Mouse (Mus musculus) heart, postnatal 36 days (tissue): ENCODE data around the gene Hsp90aa1. TPM values are rescaled to one million over a fixed set of nuclear protein-coding genes. Genes with fewer than 3 reads are reported as not detected.

Source experiments
- DNase-seq, 2 experiments: peaks; one replicate each; pipeline ENCODE4 v3.0.0; 2021 to 2022
- intact Hi-C: fragments of 180-260 bp; cut with DNase I; formaldehyde crosslinking; loops from one replicate; pipeline ENCODE4 v1.15.1; 2025
- microRNA-seq, 2 experiments: library from miRNA; unstranded; fragments of <30 nt; microRNA quantifications; one replicate each; pipeline ENCODE4 v1.2.0; 2021; ENCODE audit warnings: borderline number of aligned reads in 2 of 2
- total RNA-seq, 2 experiments: library from RNA; stranded (reverse); gene quantifications; 2 replicates each; pipeline ENCODE4 v1.2.3; 2021

Hsp90aa1 gene
- total RNA-seq, 2 experiments from 2014 or later, result 136 to 209 TPM

- DNase-seq, result no peak
- intact Hi-C loops, result no loop called here
Observed at GRCm38 (mm10) chr12:110661746-110662145, 40.8 kb downstream of the Hsp90aa1 start.

- intact Hi-C loops, result no loop called here
- DNase-seq, result no peak
Observed at GRCm38 (mm10) chr12:110651464-110651863, 51.1 kb downstream of the Hsp90aa1 start.

GRCm38 (mm10) chr12:110650241-110650641 lies 52.3 kb downstream of the Hsp90aa1 start:
- DNase-seq, result no peak
- intact Hi-C loops, result no loop called here

Small RNA genes within 50 kb of the gene (microRNA-seq; reads per million reads assigned to microRNA genes)
- 0 reads per million in 2 experiments for gene Gm27299

Other genes with a start within 250 kb of the Hsp90aa1 start
- gene Dync1h1, start 101.3 kb downstream of the Hsp90aa1 start, total RNA-seq, result 100 to 1,000 TPM; 143 to 146 TPM
- not detected for gene 1700001K19Rik, start 20.1 kb downstream of the Hsp90aa1 start, total RNA-seq
- 10 to 100 TPM; 28.2 to 32.0 TPM for gene Wdr20, start 35.2 kb upstream of the Hsp90aa1 start, total RNA-seq
- gene Mok, start 138.2 kb upstream of the Hsp90aa1 start, total RNA-seq, result 1 to 10 TPM in 1 of 2 experiments, under 1 TPM in 1; 0.75 to 1.1 TPM
- 10 to 100 TPM; 11.1 to 11.7 TPM for gene Zfp839, start 147.5 kb upstream of the Hsp90aa1 start, total RNA-seq
- 10 to 100 TPM; 34.2 to 34.8 TPM for gene Cinp, start 186.4 kb upstream of the Hsp90aa1 start, total RNA-seq
- gene Tecpr2, start 186.5 kb upstream of the Hsp90aa1 start, total RNA-seq, result 1 to 10 TPM; 5.1 to 5.6 TPM